Mouse (Mus musculus) heart, adult 2 months (tissue): ENCODE measurements around the gene Aldh1a2.

Experiments
- CTCF ChIP-seq: fragments of 200-600 bp; IDR thresholded peaks from 2 replicates; pipeline ENCODE4 v1.8.1; 2022; ENCODE audit warnings: antibody characterized with exemption, mild to moderate bottlenecking, moderate library complexity
- EP300 ChIP-seq: fragments of 200-500 bp; IDR thresholded peaks from 2 replicates; pipeline ENCODE4 v1.6.1; 2011; ENCODE audit warnings: low read depth, low read length, control low read depth; ENCODE audit not compliant: insufficient read depth
- POLR2A ChIP-seq: fragments of 200-500 bp; IDR thresholded peaks from 2 replicates; pipeline ENCODE4 v1.6.1; 2011; ENCODE audit warnings: mild to moderate bottlenecking, low read depth, low read length, control low read depth; ENCODE audit not compliant: insufficient read depth

DNA sequence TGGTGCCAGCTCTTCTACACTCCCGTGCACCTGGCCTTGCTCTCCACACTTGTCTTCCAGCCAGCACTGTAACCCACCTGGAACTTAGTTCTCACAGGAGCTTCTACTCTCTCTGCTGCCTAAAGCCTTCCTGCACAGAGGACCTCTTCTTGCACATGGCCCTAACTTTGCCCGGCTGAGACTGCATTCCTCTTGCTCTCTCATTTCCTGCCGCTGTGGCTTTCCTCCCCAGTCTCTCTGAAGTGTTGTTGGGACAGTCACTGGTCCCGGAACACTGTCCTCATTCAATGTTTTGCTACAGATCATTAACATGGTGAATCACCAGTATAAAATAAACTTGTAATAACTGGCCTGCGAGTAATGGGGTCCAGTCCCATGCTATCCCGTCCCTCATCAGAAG lies 73.1 kb downstream of the Aldh1a2 start:
- no peak for TF ChIP-seq CTCF
- no peak for TF ChIP-seq EP300
- TF ChIP-seq POLR2A: no peak
